Mouse (Mus musculus) layer of hippocampus, postnatal 25 days (tissue): ENCODE measurements at regions not wholly inside any gene's neighbourhood (a gene's known extent, or its start where the extent isn't known, plus 50 kb on each side); places are given as distances from the start of the nearest gene placed in this dataset.

Source experiments
- DNase-seq, 2 experiments: peaks; one replicate each; pipeline ENCODE4 v3.0.0; 2022; ENCODE audit warnings: mixed read lengths in 2 of 2, low spot score in 1 of 2; ENCODE audit errors: extremely low spot score in 1 of 2

GRCm38 (mm10) chr2:39835370-39835769 lies 609.1 kb upstream of the Ppp6c start:
- DNase-seq = no peak

- DNase-seq = no peak
These were observed 597.6 kb upstream of the Ppp6c start for GRCm38 (mm10) chr2:39823851-39824250.

GRCm38 (mm10) chr2:39806681-39807080 lies 580.4 kb upstream of the Ppp6c start:
- DNase-seq = peak in 1 of 2 experiments; percentile 6
